Mouse (Mus musculus): ENCODE data around the gene Tnxb. TPM values are rescaled to one million over a fixed set of nuclear protein-coding genes. Genes with fewer than 3 reads are reported as not detected.

Tnxb gene
- total RNA-seq, 2 experiments from 2014 or later: 35.6 to 39.7 TPM

DNA sequence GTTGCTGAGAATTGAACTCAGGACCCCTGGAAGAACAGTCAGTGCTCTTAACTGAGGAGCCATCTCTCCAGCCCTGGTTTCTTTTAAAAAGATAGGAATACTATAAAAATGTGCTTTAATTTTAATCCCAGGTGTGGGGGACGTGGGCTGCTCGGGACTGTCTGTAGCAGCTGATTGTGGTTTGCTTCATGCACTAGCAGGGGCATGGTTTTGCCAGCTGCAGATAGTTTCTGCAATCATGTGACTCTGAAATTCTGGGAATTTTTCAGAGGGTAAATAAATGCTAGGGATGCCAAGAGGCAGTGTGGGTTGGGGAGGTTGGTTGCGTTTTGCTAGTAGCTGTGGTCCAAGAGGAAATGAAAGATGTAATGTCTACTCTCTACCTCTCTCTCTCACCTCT is 28.4 kb upstream of the Tnxb start:
- DNase-seq: no peak
- intact Hi-C loops (cut with DNase I): loop anchor here (2.0 kb wide), 1 partner anchor 13 kb away; the partner anchor contains the start of genes Ppt2 and Prrt1

DNA sequence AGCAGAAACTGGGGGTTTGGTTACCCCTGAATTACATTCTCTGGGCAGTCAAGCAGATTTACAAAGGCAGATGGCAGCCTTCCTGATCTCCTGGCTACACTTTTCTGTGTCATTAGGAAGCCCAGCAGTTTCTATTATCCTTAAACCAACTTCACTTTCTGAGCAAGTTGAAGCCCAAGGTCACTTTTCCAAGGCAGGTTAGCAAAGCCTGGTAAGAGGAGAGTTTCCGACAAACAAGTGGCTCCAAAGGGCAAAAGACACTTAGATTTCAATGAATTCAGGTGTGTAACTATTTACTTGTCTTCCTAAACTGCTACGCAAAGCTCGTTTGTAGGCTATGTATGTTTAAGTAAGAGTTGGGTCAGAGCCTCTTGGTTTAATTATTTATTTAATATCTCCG is 27.0 kb upstream of the Tnxb start:
- no peak for DNase-seq
- intact Hi-C loops (cut with DNase I): loop anchor here (2.0 kb wide), 1 partner anchor 15 kb away; the partner anchor contains the start of genes Ppt2 and Prrt1

DNA sequence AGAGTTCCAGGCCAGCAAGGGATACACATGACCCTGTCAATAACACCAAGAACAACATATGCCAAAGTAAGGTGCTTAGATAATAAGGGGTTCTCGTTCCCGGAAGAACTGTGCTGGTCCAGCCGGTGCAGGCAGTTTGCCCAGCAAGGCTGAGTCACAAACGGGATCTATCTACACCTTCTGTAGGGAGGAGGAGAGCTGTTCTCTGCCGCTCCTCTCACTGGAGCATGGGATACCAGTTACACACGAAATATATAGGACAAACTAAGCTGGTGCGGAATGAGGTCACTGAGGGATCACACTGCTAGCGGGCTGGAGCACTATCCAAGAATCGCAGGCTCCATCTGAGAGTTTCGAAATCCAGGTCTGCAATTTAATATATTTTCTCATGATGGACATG is 26.4 kb upstream of the Tnxb start:
- intact Hi-C loops (cut with DNase I): loop anchor here (2.0 kb wide), 1 partner anchor 15 kb away; the partner anchor contains the start of genes Ppt2 and Prrt1
- DNase-seq: peak in 1 of 2 experiments; percentile 7

DNA sequence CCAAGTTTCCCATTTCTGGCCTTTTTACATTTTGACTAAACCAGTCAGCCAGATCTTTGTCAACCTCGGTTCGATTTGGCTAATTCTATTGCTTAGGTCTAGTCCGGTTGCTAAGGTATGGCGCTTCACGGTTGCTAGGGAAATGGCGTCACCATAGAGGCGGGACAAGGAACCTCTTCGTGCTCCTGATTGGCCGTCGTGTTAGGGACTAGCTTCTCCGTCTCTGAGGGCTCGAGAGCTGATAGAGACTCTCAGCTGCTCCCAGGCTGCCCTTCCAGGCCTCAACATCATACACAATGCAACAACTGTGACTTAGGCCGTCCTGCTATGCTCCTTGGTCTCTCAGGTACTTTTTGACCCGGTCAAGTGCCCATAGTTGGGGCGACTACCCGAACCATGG is 25.7 kb upstream of the Tnxb start, which contains the start of gene Fkbpl:
TSS of gene Fkbpl (plus strand) at position 157 of the 400 bp plus-strand sequence.
- peak; percentile 95 to 96 for DNase-seq
- intact Hi-C loops (cut with DNase I): no loop called here

DNA sequence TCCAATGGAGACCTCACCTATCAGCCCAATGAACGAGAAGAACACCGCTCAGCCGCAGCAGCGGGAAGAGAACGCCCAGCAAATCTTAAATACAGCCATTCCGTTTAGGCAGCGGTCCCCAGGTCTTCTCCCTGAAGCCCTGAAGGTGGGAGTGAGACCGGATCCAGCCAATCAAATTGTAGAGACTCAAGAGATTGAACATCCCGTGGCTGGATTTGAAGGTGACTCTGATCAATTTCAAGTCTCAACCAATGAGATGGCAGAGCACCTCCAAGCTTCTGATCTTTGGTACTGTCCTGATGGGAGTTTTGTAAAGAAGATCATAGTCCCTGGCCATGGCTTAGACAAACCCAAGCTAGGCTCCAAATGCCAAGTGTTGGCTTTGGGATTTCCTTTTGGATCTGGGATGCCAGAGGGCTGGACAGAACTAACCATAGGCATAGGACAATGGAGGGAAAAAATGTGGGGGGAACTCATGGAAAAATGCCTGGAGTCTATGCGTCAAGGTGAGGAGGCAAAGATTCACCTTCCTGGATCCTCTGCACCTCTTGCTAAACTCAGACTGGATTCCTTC is 25.0 kb upstream of the Tnxb start:
- intact Hi-C loops (cut with DNase I): no loop called here
- DNase-seq: peak in 1 of 2 experiments; percentile 8

DNA sequence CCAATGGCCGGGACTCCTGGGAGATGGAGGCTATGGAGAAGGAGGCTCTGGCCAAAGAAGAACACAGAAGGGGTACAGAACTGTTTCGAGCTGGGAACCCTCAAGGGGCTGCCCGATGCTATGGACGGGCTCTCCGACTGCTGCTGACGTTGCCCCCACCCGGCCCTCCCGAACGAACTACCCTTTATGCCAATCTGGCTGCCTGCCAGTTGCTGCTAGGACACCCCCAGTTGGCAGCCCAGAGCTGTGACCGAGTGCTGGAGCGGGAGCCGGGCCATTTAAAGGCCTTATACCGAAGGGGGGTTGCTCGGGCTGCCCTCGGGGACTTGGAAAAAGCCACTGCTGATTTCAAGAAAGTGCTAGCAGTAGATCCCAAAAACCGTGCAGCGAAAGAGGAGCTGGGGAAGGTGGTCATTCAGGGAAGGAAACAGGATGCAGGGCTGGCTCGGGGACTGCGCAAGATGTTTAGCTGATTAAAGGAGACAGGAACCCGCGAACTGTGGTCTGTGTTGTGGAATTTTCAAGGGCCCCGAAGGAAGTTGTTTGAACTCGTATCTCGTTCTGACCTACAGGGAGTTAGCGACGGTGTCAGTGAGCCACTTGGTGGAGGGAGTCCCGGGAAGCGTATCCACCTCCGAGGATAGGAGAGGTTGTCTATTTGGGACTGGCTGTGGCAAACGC is 24.4 kb upstream of the Tnxb start:
- DNase-seq: no peak
- intact Hi-C loops (cut with DNase I): no loop called here

DNA sequence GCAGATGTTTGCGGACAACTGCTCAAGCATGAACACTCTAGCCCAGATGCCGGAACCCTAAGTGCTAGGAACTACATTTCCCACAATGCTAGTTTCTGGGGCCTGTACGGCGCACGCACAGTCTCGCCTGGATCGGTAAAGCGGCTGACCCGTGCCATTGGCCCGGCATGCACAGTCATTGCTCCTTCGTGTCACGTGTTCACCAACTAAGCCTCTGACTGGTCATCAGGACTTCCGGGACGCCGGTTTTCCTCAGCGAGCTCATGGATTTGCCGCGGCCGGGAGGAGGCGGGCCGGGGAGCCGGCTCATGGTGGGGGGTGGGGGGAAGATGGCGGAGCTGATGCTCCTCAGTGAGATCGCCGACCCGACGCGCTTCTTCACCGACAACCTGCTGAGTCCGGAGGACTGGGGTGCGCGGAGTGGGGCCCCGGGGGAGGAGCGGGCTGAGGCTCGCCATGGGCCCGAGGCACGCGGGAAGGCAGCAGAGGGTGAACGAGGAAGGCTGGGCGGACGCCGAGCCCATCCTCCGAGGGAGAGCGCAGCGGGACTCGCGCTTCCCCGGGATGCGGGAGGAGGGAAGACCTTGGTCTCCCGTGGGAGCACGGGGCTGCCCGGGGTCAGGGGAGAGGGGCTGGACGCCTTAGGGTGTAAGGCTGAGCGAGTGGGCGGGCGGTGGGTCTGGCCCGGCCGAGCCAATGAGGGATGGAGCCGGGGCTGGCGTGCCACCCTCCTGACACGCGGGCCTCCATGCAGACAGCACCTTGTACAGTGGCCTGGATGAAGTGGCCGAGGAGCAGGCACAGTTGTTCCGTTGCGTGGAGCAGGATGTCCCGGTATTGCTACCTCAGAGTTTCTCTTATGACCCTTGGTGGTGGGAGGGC is 23.2 kb upstream of the Tnxb start, which contains the start of gene Atf6b:
TSS of gene Atf6b (plus strand) at position 241 of the 882 bp plus-strand sequence.
- intact Hi-C loops (cut with DNase I): no loop called here

DNA sequence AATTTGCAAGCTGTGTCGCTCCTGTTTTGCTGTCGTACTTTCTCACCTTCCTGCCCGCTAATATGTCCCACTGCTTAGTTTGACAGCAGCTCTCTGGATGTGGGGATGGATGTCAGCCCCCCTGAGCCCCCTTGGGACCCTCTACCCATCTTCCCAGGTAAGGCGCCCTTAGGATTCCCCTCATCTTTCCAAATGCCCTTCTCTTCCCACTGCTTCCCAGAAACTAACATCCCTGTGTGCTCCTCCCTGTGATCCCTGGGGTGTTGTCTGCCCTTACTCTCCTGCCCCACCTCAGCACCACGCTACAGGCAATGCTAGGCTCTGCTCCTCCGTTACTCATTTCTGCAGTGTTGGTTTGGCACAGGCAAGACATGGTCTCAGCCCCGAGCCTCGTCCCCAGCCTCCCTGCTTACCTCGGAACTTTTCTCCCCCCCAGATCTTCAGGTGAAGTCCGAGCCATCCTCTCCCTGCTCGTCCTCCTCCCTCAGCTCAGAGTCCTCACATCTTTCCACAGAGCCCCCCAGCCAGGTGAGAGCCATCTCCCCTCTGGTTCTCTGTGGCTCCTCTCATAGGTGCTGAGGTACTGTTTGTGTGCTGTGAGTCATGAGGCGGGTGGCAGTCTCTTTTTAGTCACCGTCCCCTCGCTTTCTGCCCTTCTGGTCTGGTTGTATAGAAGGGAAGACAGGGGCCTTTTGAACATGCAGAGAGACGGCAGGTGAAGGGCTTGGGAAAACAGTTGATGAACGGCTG is 22.0 kb upstream of the Tnxb start:
- intact Hi-C loops (cut with DNase I): no loop called here
- DNase-seq: no peak

More for the DNA sequence above, 23.2 kb upstream of the Tnxb start, which contains the start of gene Atf6b:
- DNase-seq: peak; percentile 87 to 89

DNA sequence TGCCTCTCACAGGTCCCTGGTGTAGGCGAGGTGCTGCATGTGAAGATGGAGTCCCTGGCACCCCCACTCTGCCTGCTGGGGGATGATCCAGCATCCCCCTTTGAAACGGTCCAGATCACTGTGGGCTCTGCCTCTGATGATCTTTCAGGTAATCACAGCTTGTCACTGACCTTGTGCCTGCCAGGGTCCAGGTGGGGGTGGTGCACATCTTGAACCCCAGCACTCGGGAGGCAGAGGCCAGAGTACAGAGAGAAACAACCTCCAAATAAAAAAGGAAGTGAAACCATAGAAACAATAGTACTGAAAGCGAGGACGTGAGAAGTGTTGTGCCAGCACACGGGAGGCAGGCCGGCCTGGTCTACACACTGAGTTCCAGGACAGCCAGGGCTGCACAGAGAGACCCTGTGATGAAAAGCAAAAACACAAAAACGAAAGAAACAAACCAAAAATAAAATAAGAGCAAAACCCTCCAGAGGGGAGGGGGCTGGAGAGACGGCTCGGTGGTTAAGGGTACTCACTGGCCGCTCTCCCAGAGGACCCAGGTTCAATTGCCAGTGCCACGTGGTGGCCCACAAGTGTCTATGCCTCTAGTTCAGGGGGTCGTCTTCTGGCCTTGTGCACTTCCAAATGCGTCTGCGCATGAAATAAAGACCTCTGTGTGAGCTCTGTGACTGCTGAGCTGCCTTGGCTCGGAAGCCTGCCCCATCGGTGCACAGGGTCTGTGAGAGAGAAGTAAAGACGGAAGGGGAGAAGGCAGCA is 21.1 kb upstream of the Tnxb start:
- intact Hi-C loops (cut with DNase I): no loop called here
- no peak for DNase-seq

DNA sequence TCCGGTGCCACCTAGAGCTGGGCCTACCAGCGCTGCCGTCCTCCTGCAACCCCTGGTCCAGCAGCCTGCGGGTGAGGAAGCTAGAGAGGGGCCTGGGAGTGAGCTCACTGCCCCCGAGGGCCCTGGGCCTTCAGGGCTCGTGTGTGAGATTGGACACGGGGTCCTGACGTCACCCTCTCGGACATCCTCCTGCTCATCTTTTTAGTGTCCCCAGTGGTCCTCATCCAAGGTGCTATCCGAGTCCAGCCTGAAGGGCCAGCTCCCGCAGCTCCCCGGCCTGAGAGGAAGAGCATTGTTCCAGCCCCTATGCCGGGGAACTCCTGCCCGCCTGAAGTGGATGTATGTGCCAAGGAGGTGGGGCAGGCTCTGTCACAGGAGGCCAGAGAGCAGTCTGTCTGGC is 19.6 kb upstream of the Tnxb start:
- intact Hi-C loops (cut with DNase I): loop anchor here (5.0 kb wide), 1 partner anchor 162 kb away; no protein-coding TSS in a partner anchor
- no peak for DNase-seq

DNA sequence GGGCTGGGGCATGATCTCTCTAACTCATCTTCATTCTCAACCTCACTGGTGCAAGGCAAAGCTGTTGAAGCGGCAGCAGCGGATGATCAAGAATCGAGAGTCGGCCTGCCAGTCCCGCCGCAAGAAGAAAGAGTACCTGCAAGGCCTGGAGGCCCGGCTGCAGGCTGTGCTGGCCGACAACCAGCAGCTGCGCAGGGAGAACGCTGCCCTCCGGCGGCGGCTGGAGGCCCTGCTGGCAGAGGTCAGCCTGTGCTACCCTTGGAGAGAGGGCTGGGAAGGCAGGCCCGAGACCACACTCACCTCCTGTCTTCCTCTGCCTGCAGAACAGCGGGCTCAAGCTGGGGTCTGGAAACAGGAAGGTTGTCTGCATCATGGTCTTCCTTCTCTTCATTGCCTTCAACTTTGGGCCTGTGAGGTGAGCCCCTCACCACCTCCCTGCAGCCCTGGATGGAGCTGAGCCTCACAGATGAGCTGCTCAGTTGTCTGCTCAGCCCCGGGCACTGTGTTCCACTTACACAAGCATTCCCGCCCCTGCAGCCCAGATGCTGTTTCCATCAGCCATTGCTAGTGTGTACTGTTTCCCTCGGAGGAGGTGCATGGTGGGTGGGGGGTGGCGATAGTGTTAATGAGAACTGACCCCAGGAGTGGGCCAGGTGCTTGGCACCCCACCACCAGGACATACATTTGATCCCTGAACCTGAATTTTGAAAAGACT is 18.7 kb upstream of the Tnxb start:
- intact Hi-C loops (cut with DNase I): loop anchor here (5.0 kb wide), 1 partner anchor 161 kb away; no protein-coding TSS in a partner anchor
- DNase-seq: no peak

DNA sequence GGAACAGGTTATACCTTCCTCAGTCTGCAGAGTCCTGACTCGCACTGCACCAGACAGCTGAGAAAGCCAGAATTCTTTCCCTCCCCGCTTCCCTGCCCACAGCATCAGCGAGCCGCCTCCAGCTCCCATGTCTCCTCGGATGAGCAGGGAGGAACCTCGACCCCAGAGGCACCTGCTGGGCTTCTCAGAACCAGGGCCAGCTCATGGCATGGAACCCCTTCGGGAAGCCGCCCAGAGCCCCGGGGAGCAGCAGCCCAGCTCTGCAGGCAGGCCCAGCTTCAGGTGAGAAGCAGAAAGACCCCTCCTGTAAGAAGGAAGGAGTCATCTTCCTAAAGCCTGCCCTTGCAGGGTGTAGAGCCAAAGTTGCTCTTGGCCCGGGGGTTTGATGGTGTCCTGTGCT is 17.8 kb upstream of the Tnxb start:
- no peak for DNase-seq
- intact Hi-C loops (cut with DNase I): loop anchor here (5.0 kb wide), 1 partner anchor 160 kb away; no protein-coding TSS in a partner anchor

DNA sequence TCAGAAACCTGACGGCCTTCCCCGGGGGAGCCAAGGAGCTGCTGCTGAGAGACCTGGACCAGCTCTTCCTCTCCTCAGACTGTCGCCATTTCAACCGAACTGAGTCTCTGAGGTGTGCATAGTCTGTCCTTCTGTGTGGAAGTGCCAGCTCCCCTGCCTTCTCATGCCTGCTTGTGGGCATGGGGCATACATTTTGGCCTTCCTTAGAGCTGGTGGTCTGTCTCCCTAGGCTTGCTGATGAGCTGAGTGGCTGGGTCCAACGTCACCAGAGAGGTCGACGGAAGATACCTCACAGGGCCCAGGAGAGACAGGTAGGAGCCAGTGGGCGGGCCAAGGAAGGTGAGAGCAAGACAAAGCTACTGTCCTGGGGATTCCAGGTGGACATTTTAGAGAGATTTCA is 17.4 kb upstream of the Tnxb start:
- intact Hi-C loops (cut with DNase I): loop anchor here (5.0 kb wide), 1 partner anchor 159 kb away; no protein-coding TSS in a partner anchor

DNA sequence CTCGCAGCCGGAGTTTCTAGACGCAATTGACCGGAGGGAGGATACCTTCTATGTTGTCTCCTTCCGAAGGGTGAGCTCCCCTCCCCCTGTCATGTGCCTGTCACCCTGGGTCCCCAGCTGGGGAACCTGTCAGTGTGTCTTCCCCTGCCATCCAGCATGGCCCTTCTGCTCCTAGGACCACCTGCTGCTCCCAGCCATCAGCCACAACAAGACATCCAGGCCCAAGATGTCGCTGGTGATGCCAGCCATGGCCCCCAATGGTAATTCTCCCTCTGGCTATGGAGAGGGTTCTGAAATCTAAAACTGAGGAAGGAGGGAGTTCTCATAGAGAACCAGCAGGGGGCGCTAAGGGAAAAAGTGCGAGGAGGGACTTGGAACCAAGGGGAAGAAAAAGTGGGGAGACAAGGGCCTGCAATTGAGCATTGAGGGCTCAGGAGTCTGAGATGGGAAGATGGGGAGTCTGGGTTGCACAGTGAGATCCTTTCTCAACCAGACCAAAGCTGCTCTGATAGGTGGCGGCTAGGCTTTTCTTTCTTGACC is 16.5 kb upstream of the Tnxb start:
- DNase-seq: peak; percentile 74 to 79
- intact Hi-C loops (cut with DNase I): loop anchor here (1.0 to 5.0 kb wide), 2 partner anchors 59 to 158 kb away; no protein-coding TSS in a partner anchor

More for the DNA sequence above, 17.4 kb upstream of the Tnxb start:
- DNase-seq: no peak

DNA sequence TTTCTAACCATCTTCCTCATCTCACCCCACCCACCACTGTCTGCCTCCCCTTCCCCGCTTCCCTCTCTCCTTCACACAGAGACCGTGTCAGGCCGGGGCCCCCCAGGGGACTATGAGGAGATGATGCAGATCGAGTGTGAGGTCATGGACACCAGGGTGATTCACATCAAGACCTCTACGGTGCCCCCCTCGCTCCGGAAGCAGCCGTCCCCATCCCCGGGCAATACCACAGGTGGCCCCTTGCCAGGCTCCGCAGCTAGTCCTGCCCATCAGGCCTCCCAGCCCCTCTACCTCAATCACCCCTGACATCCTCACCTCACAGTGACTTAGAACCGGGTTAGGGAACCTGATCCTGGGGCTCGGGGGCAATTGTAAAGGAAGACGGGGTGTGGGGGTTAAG is 15.9 kb upstream of the Tnxb start:
- DNase-seq: no peak

DNA sequence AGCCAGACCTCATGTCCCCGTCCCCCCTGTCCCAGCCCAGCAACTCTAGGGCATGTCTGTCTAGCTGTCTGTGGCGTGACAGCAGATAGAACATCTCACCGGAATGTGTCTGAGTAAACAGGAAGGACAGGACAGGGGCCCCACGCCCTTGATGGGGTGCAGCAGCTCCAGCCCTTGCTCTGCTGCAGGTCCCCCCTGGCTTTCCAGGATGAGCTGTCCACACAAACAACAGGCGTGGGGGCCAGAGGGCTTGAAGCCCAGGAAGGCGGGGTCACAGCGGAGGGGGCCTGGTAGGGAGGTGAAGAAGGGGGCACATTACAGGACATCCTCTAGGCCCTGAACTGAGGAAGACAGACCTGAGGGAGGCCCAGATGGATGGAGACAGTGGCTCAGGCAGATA is 15.2 kb upstream of the Tnxb start:
- DNase-seq: peak in 1 of 2 experiments; percentile 71
- intact Hi-C loops (cut with DNase I): loop anchor here (1.0 to 5.0 kb wide), 2 partner anchors 26 to 182 kb away; partner anchors contain the start of genes Dxo and Stk19

More for the DNA sequence above, 15.9 kb upstream of the Tnxb start:
- intact Hi-C loops (cut with DNase I): loop anchor here (1.0 to 5.0 kb wide), 2 partner anchors 59 to 158 kb away; no protein-coding TSS in a partner anchor

DNA sequence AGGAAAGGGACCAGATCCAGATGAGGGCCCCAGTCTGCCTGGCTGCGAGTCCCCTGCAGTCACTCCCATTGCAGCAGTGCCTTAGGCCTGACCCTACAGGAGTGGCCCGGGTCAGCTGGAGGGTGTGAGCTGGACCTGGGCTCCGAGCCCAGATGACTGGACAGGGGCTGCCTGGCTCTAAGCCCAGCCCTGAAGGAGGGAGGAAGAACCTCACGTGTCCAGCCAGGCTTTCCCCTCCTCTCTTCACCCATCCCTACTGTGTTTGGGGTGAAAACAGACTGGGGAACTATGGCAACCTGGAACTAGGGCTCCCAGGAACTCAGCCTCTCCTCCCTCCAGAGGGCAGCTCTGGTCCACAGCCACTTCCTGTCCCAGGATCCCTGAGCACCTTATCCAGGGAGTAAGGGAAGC is 14.7 kb upstream of the Tnxb start:
- intact Hi-C loops (cut with DNase I): loop anchor here (1.0 to 5.0 kb wide), 2 partner anchors 26 to 182 kb away; partner anchors contain the start of genes Dxo and Stk19

DNA sequence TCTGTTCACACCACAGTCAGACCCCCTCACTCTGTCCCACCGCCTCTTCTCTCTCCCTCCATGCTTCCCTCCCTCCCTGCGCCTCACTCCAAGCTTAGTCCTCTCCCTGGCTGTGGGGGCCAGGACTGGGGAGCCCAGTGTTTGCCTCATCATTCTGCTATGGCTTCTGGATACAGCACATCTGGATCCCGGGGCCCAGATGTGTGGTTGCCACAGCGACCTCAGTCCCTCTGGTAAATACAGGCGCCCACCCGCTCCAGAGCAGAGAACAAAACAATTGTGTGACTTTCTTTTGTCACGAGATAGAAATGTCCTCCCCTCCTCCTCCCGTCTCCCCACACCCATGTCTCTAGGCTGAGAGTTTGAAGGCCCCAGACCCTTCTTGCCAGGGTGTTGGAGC is 13.7 kb upstream of the Tnxb start:
- DNase-seq: peak in 1 of 2 experiments; percentile 54
- intact Hi-C loops (cut with DNase I): loop anchor here (5.0 kb wide), 1 partner anchor 181 kb away; the partner anchor contains the start of genes Dxo and Stk19

More for the DNA sequence above, 14.7 kb upstream of the Tnxb start:
- DNase-seq: peak; percentile 89 to 92
